Mouse (Mus musculus) monocyte, adult 2 months (primary cell): Measurements from ENCODE around the gene Sox13.

Experiments
- DNase-seq, 2 experiments: peaks; one replicate each; pipeline ENCODE4 v3.0.0; 2022; ENCODE audit warnings: low spot score in 2 of 2, low read depth in 1 of 2

The Sox13 gene

GRCm38 (mm10) chr1:133406614-133407013 lies 17.6 kb downstream of the Sox13 start:
- DNase-seq, result no peak

GRCm38 (mm10) chr1:133404005-133404404 lies 20.2 kb downstream of the Sox13 start:
- no peak for DNase-seq

- DNase-seq, result no peak
Measured at GRCm38 (mm10) chr1:133400014-133400725, 24.0 kb downstream of the Sox13 start.

GRCm38 (mm10) chr1:133397483-133398237 lies 26.5 kb downstream of the Sox13 start:
- DNase-seq, result no peak

GRCm38 (mm10) chr1:133397094-133397482 lies 27.1 kb downstream of the Sox13 start:
- DNase-seq, result no peak

GRCm38 (mm10) chr1:133396693-133397092 lies 27.5 kb downstream of the Sox13 start:
- no peak for DNase-seq

- DNase-seq, result no peak
Measured at GRCm38 (mm10) chr1:133394702-133395101, 29.5 kb downstream of the Sox13 start.

GRCm38 (mm10) chr1:133387539-133388268 lies 36.5 kb downstream of the Sox13 start:
- no peak for DNase-seq

GRCm38 (mm10) chr1:133386209-133386608 lies 38.0 kb downstream of the Sox13 start:
- no peak for DNase-seq

GRCm38 (mm10) chr1:133385506-133385905 lies 38.7 kb downstream of the Sox13 start:
- peak in 1 of 2 experiments; percentile 53 for DNase-seq

- no peak for DNase-seq
Measured at GRCm38 (mm10) chr1:133383157-133383783, 40.9 kb downstream of the Sox13 start.

GRCm38 (mm10) chr1:133382552-133383155 lies 41.5 kb downstream of the Sox13 start:
- DNase-seq, result no peak

- DNase-seq, result no peak
Measured at GRCm38 (mm10) chr1:133382008-133382407, 42.2 kb downstream of the Sox13 start.

- DNase-seq, result no peak
Measured at GRCm38 (mm10) chr1:133380347-133381065, 43.7 kb downstream of the Sox13 start.

- DNase-seq, result no peak
Measured at GRCm38 (mm10) chr1:133379986-133380320, 44.2 kb downstream of the Sox13 start.

- no peak for DNase-seq
Measured at GRCm38 (mm10) chr1:133379254-133379985, 44.8 kb downstream of the Sox13 start.

GRCm38 (mm10) chr1:133377547-133377946 lies 46.6 kb downstream of the Sox13 start:
- DNase-seq, result no peak

GRCm38 (mm10) chr1:133375696-133376346 lies 48.4 kb downstream of the Sox13 start:
- no peak for DNase-seq

GRCm38 (mm10) chr1:133372113-133372512 lies 52.1 kb downstream of the Sox13 start:
- DNase-seq, result no peak
